Mouse (Mus musculus) E14TG2a.4 (cell line): ENCODE results near the gene Gm15319.
"Not testable (repeated sequence)": the region's sequence is repeated elsewhere in the genome, so short reads cannot be mapped to it uniquely, and the experiment has no call there.

Experiments used
- CTCF ChIP-seq: conservative IDR thresholded peaks from 2 replicates; pipeline ENCODE4 v1.5.1; 2014; ENCODE audit warnings: low read length
- NANOG ChIP-seq: IDR thresholded peaks from 2 replicates; pipeline ENCODE4 v1.6.1; 2014; ENCODE audit warnings: borderline replicate concordance, low read length, mixed read lengths
- POU5F1 ChIP-seq: IDR thresholded peaks from 2 replicates; pipeline ENCODE4 v1.6.1; 2014; ENCODE audit warnings: low read length, borderline replicate concordance

- TF ChIP-seq POU5F1, CTCF, NANOG: not testable (repeated sequence)
Measured at GRCm38 (mm10) chr8:20381239-20381620, 18.2 kb upstream of the Gm15319 start.
